12 mouse cellular contexts compared by ENCODE assay signal in the genomic region with DNA sequence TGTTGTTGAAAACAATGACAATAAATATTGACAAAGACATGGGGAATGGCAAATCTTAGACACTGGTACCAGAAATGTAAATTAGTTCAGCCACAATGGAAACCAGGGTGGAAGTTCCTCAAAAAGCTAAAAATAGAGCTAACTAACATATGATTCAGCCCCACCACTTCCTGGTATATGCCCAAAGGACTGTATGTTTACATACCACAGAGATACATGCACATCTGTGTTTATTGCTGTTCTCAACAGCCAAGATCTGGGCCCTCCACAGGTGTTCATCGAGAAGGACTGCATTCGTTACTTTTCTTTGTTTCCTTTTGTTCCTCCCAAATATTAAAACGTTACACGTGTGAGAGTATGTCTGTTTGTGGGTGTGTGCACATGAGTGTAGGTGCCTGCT. TPM values are rescaled to one million over a fixed set of nuclear protein-coding genes. Genes with fewer than 3 reads are reported as not detected.
DNase-seq lines count a peak whose midpoint lies in the region; ATAC-seq and TF ChIP-seq lines count a peak whose summit lies in the region.
"Had no signal": no experiment of that assay in that cellular context is flagged by ENCODE, and none has a peak within 500 bp of the region (broad histone marks: within the 10 kb centered on the region; RNA-seq: fewer than 3 reads in every experiment).

No protein-coding gene starts in this region.

- H3K4me3 ChIP-seq in liver, embryonic 16.5 days (ENCODE audit: low read depth, low read length), result no peak overlapping the region
- H3K4me3 ChIP-seq in liver, embryonic 12.5 days, result no peak overlapping the region
- no peak overlapping the region for H3K4me3 ChIP-seq in CH12.LX (replicated peaks in 1 of 3; ENCODE audit: low read depth in 2 of 3, low read length in 2 of 3, poor library complexity in 1 of 3)
- H3K4me3 ChIP-seq: embryonic facial prominence, embryonic 10.5 days; forebrain, embryonic 12.5 days; gastrocnemius, adult 2 months; heart, embryonic 15.5 days had no signal

- H3K9ac ChIP-seq in liver, embryonic 16.5 days (ENCODE audit: low read depth, low read length), result no peak overlapping the region
- H3K9ac ChIP-seq in liver, embryonic 12.5 days, result no peak overlapping the region
- no peak overlapping the region for H3K9ac ChIP-seq in CH12.LX (ENCODE audit: insufficient read depth, low read depth)
- H3K9ac ChIP-seq: forebrain, embryonic 12.5 days; heart, embryonic 15.5 days had no signal

- peaks cover 28% of the 10 kb centered on the region for H3K79me2 ChIP-seq in CH12.LX (replicated peaks; ENCODE audit: control insufficient read depth, extremely low read depth, insufficient read depth, poor library complexity, severe bottlenecking)

- TF ChIP-seq POLR2A in CH12.LX (IDR thresholded peaks at IDR 0.05; ENCODE audit: low read depth, low read length), result no peak

- TF ChIP-seq RAD21 in CH12.LX (IDR thresholded peaks at IDR 0.05; ENCODE audit: low read depth, low read length), result no peak

- WGBS in liver, embryonic 16.5 days (ENCODE audit: insufficient replicate concordance), result 32% methylated on average over 4 of the region's 4 CpGs
- 49% methylated on average over 4 of the region's 4 CpGs for WGBS in liver, embryonic 12.5 days (ENCODE audit: insufficient replicate concordance)

- H3K36me3 ChIP-seq in liver, embryonic 16.5 days (ENCODE audit: control insufficient read depth, insufficient read depth), result no peaks in the 10 kb centered on the region
- H3K36me3 ChIP-seq in liver, embryonic 12.5 days, result no peaks in the 10 kb centered on the region
- H3K36me3 ChIP-seq in CH12.LX (replicated peaks in 1 of 2; ENCODE audit: control insufficient read depth in 1 of 2, insufficient read depth in 1 of 2, low read length in 1 of 2), result peaks cover 0 to 2% of the 10 kb centered on the region in 2 experiments
- H3K36me3 ChIP-seq: embryonic facial prominence, embryonic 10.5 days; forebrain, embryonic 12.5 days; heart, embryonic 15.5 days had no signal

- dilution Hi-C loops in CH12.LX (cut with MboI; ENCODE audit: extremely low pct_ligation_motif_present, extremely low pct_unique_long_range_greater_than_20kb, low sequenced_read_pairs), result no loop called here

- no peak overlapping the region for H3K4me2 ChIP-seq in liver, embryonic 16.5 days (ENCODE audit: low read depth, low read length)
- no peak overlapping the region for H3K4me2 ChIP-seq in liver, embryonic 12.5 days
- H3K4me2 ChIP-seq in CH12.LX (ENCODE audit: insufficient read depth, low read depth, poor library complexity, severe bottlenecking), result peak overlapping the region; percentile 59
- H3K4me2 ChIP-seq: forebrain, embryonic 12.5 days; heart, embryonic 15.5 days had no signal

- peak; percentile 80 for DNase-seq in CH12.LX (ENCODE audit: extremely low read depth)
- peak; percentile 87 for DNase-seq in thymus, postnatal 0 days (ENCODE audit: low spot score)
- DNase-seq in embryo, embryonic 9.5 days (ENCODE audit: extremely low spot score), result no peak
- DNase-seq: gastrocnemius, adult 2 months; kidney, postnatal 4 days had no signal

- in situ Hi-C loops in CH12.LX (cut with MboI; ENCODE audit: low pct_ligation_motif_present, low pct_unique_long_range_greater_than_20kb, low sequenced_read_pairs), result no loop called here

- no peak for ATAC-seq in liver, embryonic 16.5 days (ENCODE audit: low read depth)
- no peak for ATAC-seq in liver, embryonic 12.5 days
- ATAC-seq in hematopoietic stem cell, adult 5-6 weeks (replicated peaks in 1 of 2; ENCODE audit: insufficient read depth in 1 of 2, low FRiP score in 2 of 2, low TSS enrichment in 1 of 2, low read depth in 1 of 2, poor library complexity in 2 of 2, severe bottlenecking in 2 of 2), result peak; percentile 28 to 47; a peak in 3 of 4 replicates
- no peak for ATAC-seq in activated CD4-positive, CD25-positive, alpha-beta regulatory T cell, adult 4 months

- 0 out of 2 replicates have a peak overlapping the region, but pooled peaks have one; percentile 22 for H3K27ac ChIP-seq in liver, embryonic 16.5 days (ENCODE audit: low read length)
- no peak overlapping the region for H3K27ac ChIP-seq in liver, embryonic 12.5 days
- peak overlapping the region; percentile 64 for H3K27ac ChIP-seq in CH12.LX (ENCODE audit: insufficient read depth, low read depth)
- H3K27ac ChIP-seq: embryonic facial prominence, embryonic 10.5 days; forebrain, embryonic 12.5 days; heart, embryonic 15.5 days had no signal

- no peak for TF ChIP-seq CTCF in CH12.LX (conservative IDR thresholded peaks at IDR 0.05 in 1 of 2, IDR thresholded peaks at IDR 0.05 in 1 of 2; ENCODE audit: low read depth in 2 of 2, low read length in 2 of 2)

- peaks cover 9% of the 10 kb centered on the region for H3K4me1 ChIP-seq in liver, embryonic 16.5 days (ENCODE audit: control insufficient read depth, low read depth, low read length)
- H3K4me1 ChIP-seq in liver, embryonic 12.5 days, result peaks cover 28% of the 10 kb centered on the region
- H3K4me1 ChIP-seq in CH12.LX (ENCODE audit: control insufficient read depth in 1 of 2, insufficient read depth in 2 of 2), result peaks cover 7 to 24% of the 10 kb centered on the region in 2 experiments

- TF ChIP-seq EP300 in CH12.LX (IDR thresholded peaks at IDR 0.05; ENCODE audit: low read length), result peak; percentile 80

- H3K27me3 ChIP-seq in liver, embryonic 16.5 days (ENCODE audit: control insufficient read depth, insufficient read depth, low read depth, low read length), result no peaks in the 10 kb centered on the region
- no peaks in the 10 kb centered on the region for H3K27me3 ChIP-seq in liver, embryonic 12.5 days (replicated peaks)
- no peaks in the 10 kb centered on the region for H3K27me3 ChIP-seq in CH12.LX (replicated peaks)
- H3K27me3 ChIP-seq: forebrain, embryonic 12.5 days; heart, embryonic 15.5 days had no signal

- no peaks in the 10 kb centered on the region for H3K9me3 ChIP-seq in liver, embryonic 16.5 days (replicated peaks; ENCODE audit: control insufficient read depth, low read length)
- H3K9me3 ChIP-seq in liver, embryonic 12.5 days (replicated peaks), result no peaks in the 10 kb centered on the region
- no peaks in the 10 kb centered on the region for H3K9me3 ChIP-seq in CH12.LX (replicated peaks; ENCODE audit: low read length)
- H3K9me3 ChIP-seq: embryonic facial prominence, embryonic 10.5 days; forebrain, embryonic 12.5 days; heart, embryonic 15.5 days had no signal

TF ChIP-seq in CH12.LX, 34 proteins besides CTCF, POLR2A, EP300 and RAD21 (continues in another document):
- TF ChIP-seq ETS1 (conservative IDR thresholded peaks at IDR 0.05; ENCODE audit: low read depth, low read length) (peak; percentile 83), USF1 (IDR thresholded peaks at IDR 0.05; ENCODE audit: low read depth, low read length) (no peak), UBTF (IDR thresholded peaks at IDR 0.05; ENCODE audit: low read depth, low read length) (no peak), MYC (IDR thresholded peaks at IDR 0.05; ENCODE audit: low read depth, low read length) (peak; percentile 62; the same call in 1 of the 2 replicates), ZNF384 (IDR thresholded peaks at IDR 0.05; ENCODE audit: low read depth, low read length) (no peak), USF2 (conservative IDR thresholded peaks at IDR 0.05; ENCODE audit: low read depth, low read length) (no peak), NRF1 (IDR thresholded peaks at IDR 0.05; ENCODE audit: low read depth, low read length) (no peak), JUN (IDR thresholded peaks at IDR 0.05; ENCODE audit: insufficient read depth, low read depth, low read length) (peak; percentile 49), KAT2A (IDR thresholded peaks at IDR 0.05; ENCODE audit: insufficient replicate concordance, low read length) (no peak), HCFC1 (IDR thresholded peaks at IDR 0.05; ENCODE audit: low read depth, low read length) (peak; percentile 12; the same call in 1 of the 2 replicates), MXI1 (IDR thresholded peaks at IDR 0.05; ENCODE audit: low read depth, low read length) (peak; percentile 61), IRF4 (IDR thresholded peaks at IDR 0.05; ENCODE audit: low read depth, low read length) (peak; percentile 51; the same call in 1 of the 2 replicates), POLR2AphosphoS2 (IDR thresholded peaks at IDR 0.05; ENCODE audit: low read depth, low read length) (no peak), ELF1 (IDR thresholded peaks at IDR 0.05; ENCODE audit: low read depth, low read length) (peak; percentile 85), PAX5 (IDR thresholded peaks at IDR 0.05; ENCODE audit: low read length) (no peak), TBP (conservative IDR thresholded peaks at IDR 0.05; ENCODE audit: low read depth, low read length) (no peak), ZC3H11A (IDR thresholded peaks at IDR 0.05; ENCODE audit: low read depth, low read length) (no peak), SMC3 (IDR thresholded peaks at IDR 0.05; ENCODE audit: low read depth, low read length) (no peak), TCF12 (IDR thresholded peaks at IDR 0.05; ENCODE audit: low read depth, low read length) (peak; percentile 63; the same call in 1 of the 2 replicates), BHLHE40 (IDR thresholded peaks at IDR 0.05; ENCODE audit: low read depth, low read length) (peak; percentile 78), ZMIZ1 (IDR thresholded peaks at IDR 0.05; ENCODE audit: low read depth, low read length) (no peak), RCOR1 (conservative IDR thresholded peaks at IDR 0.05; ENCODE audit: low read depth, low read length) (no peak)

RNA-seq across cellular contexts. Expression of a gene that starts 1.4 kb away (rescaled TPM):
- polyA plus RNA-seq in liver, embryonic 16.5 days (2015; fragmentation: Nextera tagmentation; extraction: Ambion mirVana), result 19.9 and 20.9 TPM in 2 replicates
- 21.0 and 21.3 TPM in 2 replicates for polyA plus RNA-seq in liver, embryonic 12.5 days (2016; fragmentation: Nextera tagmentation; extraction: Ambion mirVana)
- 43.1 and 45.7 TPM in 2 replicates for total RNA-seq in CH12.LX (2012; rRNA removed)
- total RNA-seq in CH12.LX (2014; rRNA removed), result 104 and 112 TPM in 2 replicates
- polyA plus RNA-seq in CH12.LX (2012; ENCODE audit: insufficient read length, low read depth), result 65.0 and 74.6 TPM in 2 replicates
- total RNA-seq in hematopoietic stem cell, adult 5-6 weeks (2017), result 123 and 125 TPM in 2 replicates
- 70.7 and 79.9 TPM in 2 replicates for polyA plus RNA-seq in thymus, postnatal 0 days (2015; fragmentation: Nextera tagmentation; extraction: Ambion mirVana)
- 100 to 1,000 TPM; 222 to 231 TPM for polyA plus RNA-seq in activated CD4-positive, CD25-positive, alpha-beta regulatory T cell, adult 4 months (2017; shearing (Covaris generic))

RNA-seq across cellular contexts. Expression of a gene that starts 26.5 kb away (rescaled TPM):
- polyA plus RNA-seq in liver, embryonic 16.5 days (2015; fragmentation: Nextera tagmentation; extraction: Ambion mirVana), result 18.5 and 20.1 TPM in 2 replicates
- 18.3 and 18.6 TPM in 2 replicates for polyA plus RNA-seq in liver, embryonic 12.5 days (2016; fragmentation: Nextera tagmentation; extraction: Ambion mirVana)
- total RNA-seq in CH12.LX (2012; rRNA removed), result 10.9 and 11.6 TPM in 2 replicates
- 15.2 and 16.3 TPM in 2 replicates for total RNA-seq in CH12.LX (2014; rRNA removed)
- polyA plus RNA-seq in CH12.LX (2012; ENCODE audit: insufficient read length, low read depth), result 12.5 and 13.9 TPM in 2 replicates
- 36.1 and 43.0 TPM in 2 replicates for total RNA-seq in hematopoietic stem cell, adult 5-6 weeks (2017)
- 28.2 and 32.4 TPM in 2 replicates for polyA plus RNA-seq in thymus, postnatal 0 days (2015; fragmentation: Nextera tagmentation; extraction: Ambion mirVana)
- polyA plus RNA-seq in activated CD4-positive, CD25-positive, alpha-beta regulatory T cell, adult 4 months (2017; shearing (Covaris generic)), result 10 to 100 TPM; 49.5 to 62.5 TPM

Comparison
In these comparisons a context has a peak if more than half of its experiments do, and no peak if none do; other contexts are left out.
1. ATAC-seq: peak in hematopoietic stem cell, adult 5-6 weeks (2 of 2); none in liver, embryonic 16.5 days (single experiment), liver, embryonic 12.5 days (single experiment) and activated CD4-positive, CD25-positive, alpha-beta regulatory T cell, adult 4 months (single experiment).